ENCODE assay signal across 8 mouse cellular contexts in the genomic region with DNA sequence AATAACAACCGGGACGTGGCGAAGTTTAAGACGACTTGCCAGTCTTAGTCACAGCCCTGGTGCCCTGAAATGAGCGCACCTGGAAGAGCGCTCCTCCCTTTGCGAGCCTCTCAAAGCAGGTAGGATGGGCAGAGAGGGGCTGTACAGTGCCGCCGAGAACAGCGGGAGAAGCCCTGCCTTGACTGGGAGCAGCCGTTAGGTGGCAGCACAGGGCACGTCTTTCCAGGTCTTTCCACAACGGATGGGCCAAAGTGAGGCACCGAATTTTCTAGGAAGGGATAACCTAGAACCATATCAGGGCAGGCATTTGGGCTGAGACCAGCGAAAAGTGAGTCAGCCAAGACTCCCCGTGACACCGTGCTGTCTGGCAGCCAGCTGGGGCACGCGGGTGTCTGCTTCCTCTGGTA.
DNase-seq lines count a peak whose midpoint lies in the region; ATAC-seq and TF ChIP-seq lines count a peak whose summit lies in the region.

No protein-coding gene starts in this region.

- no peak overlapping the region for H3K9ac ChIP-seq in ES-E14 (ENCODE audit: insufficient read depth, low read depth, low read length, poor library complexity, severe bottlenecking)
- H3K9ac ChIP-seq in forebrain, embryonic 16.5 days (replicated peaks; ENCODE audit: low read depth, low read length), result peak overlapping the region; percentile 58
- H3K9ac ChIP-seq in lung, embryonic 14.5 days, result peak overlapping the region; percentile 4; the same call in 1 of the 2 replicates

- H3K36me3 ChIP-seq in ES-E14 (ENCODE audit: control insufficient read depth, insufficient read depth, low read length, poor library complexity, severe bottlenecking), result no peaks in the 10 kb centered on the region
- no peaks in the 10 kb centered on the region for H3K36me3 ChIP-seq in forebrain, embryonic 16.5 days (ENCODE audit: control insufficient read depth, insufficient read depth)
- H3K36me3 ChIP-seq in lung, embryonic 14.5 days (ENCODE audit: insufficient read depth), result no peaks in the 10 kb centered on the region

- WGBS in forebrain, embryonic 16.5 days, result 7% methylated on average over 19 of the region's 19 CpGs
- 5% methylated on average over 19 of the region's 19 CpGs for WGBS in lung, embryonic 14.5 days

- no peaks in the 10 kb centered on the region for H3K4me1 ChIP-seq in ES-E14 (ENCODE audit: control insufficient read depth in 2 of 2, insufficient read depth in 2 of 2, low read length in 2 of 2, poor library complexity in 1 of 2)
- 0 out of 2 replicates have a peak, but pooled peaks cover 2% of the 10 kb centered on the region for H3K4me1 ChIP-seq in forebrain, embryonic 16.5 days (replicated peaks; ENCODE audit: control insufficient read depth, insufficient read depth, low read length)
- H3K4me1 ChIP-seq in lung, embryonic 14.5 days (ENCODE audit: insufficient read depth), result peaks cover 8% of the 10 kb centered on the region; the same call in 1 of the 2 replicates

- ATAC-seq in forebrain, embryonic 16.5 days, result peak; percentile 92
- peak; percentile 76 for ATAC-seq in lung, embryonic 14.5 days (ENCODE audit: insufficient read depth)

- in situ Hi-C loops in ES-E14 (cut with MboI; ENCODE audit: low sequenced_read_pairs in 2 of 2, unreplicated experiment in 2 of 2), result loop anchor here in 1 of 2 experiments (10.0 kb wide), 1 partner anchor 111 kb away; no protein-coding TSS in a partner anchor

- H3K27me3 ChIP-seq in forebrain, embryonic 16.5 days (replicated peaks; ENCODE audit: control insufficient read depth, insufficient read depth, low read length), result no peaks in the 10 kb centered on the region
- H3K27me3 ChIP-seq in lung, embryonic 14.5 days (ENCODE audit: insufficient read depth, low read length), result no peaks in the 10 kb centered on the region

- no peak overlapping the region for H3K27ac ChIP-seq in ES-E14 (ENCODE audit: insufficient read depth, low read depth, low read length, poor library complexity, severe bottlenecking)
- no peak overlapping the region for H3K27ac ChIP-seq in forebrain, embryonic 16.5 days (ENCODE audit: low read length)
- no peak overlapping the region for H3K27ac ChIP-seq in lung, embryonic 14.5 days (ENCODE audit: low read depth)

- H3K9me3 ChIP-seq in ES-E14 (ENCODE audit: control insufficient read depth, insufficient read depth, low read depth, low read length), result no peaks in the 10 kb centered on the region
- H3K9me3 ChIP-seq in forebrain, embryonic 16.5 days (ENCODE audit: control insufficient read depth, low read length), result no peaks in the 10 kb centered on the region
- H3K9me3 ChIP-seq in lung, embryonic 14.5 days (ENCODE audit: low read depth, low read length), result no peaks in the 10 kb centered on the region

- H3K4me3 ChIP-seq in ES-E14 (ENCODE audit: insufficient read depth in 1 of 2, low read depth in 1 of 2, low read length in 2 of 2, poor library complexity in 1 of 2, severe bottlenecking in 1 of 2), result peak overlapping the region; percentile 49 to 75
- peak overlapping the region; percentile 44 for H3K4me3 ChIP-seq in forebrain, embryonic 16.5 days (replicated peaks; ENCODE audit: low read length)
- H3K4me3 ChIP-seq in lung, embryonic 14.5 days (ENCODE audit: low read depth, low read length), result peak overlapping the region; percentile 13; the same call in 1 of the 2 replicates

- no peak for DNase-seq in ES-E14 (ENCODE audit: low read depth, low spot score)
- DNase-seq in cerebellum, adult 11-12 months, result peak; percentile 85
- peak; percentile 93 for DNase-seq in heart, postnatal 4 days
- peak; percentile 73 to 87 for DNase-seq in layer of hippocampus, adult 8-10 months (ENCODE audit: low spot score in 2 of 2)
- DNase-seq in lung, embryonic 14.5 days, result peak; percentile 92
- DNase-seq in ovary, postnatal 10 days (ENCODE audit: low spot score), result peak; percentile 63
- DNase-seq in thymus, postnatal 10 days (ENCODE audit: low spot score in 2 of 2), result peak; percentile 75 to 78

- peak; percentile 95 for TF ChIP-seq CTCF in lung, embryonic 14.5 days (IDR thresholded peaks at IDR 0.05; ENCODE audit: low read depth)

- peak overlapping the region; percentile 64 for H3K4me2 ChIP-seq in forebrain, embryonic 16.5 days (ENCODE audit: low read length)
- peak overlapping the region; percentile 61 for H3K4me2 ChIP-seq in lung, embryonic 14.5 days

TF ChIP-seq in ES-E14, 5 proteins besides CTCF, POLR2A, EP300 and RAD21:
- no peak for TF ChIP-seq HCFC1 (IDR thresholded peaks at IDR 0.05; ENCODE audit: borderline replicate concordance, insufficient read depth, low read length)
- TF ChIP-seq MAFK (IDR thresholded peaks at IDR 0.05; ENCODE audit: insufficient read depth, low read depth, low read length), result no peak
- TF ChIP-seq ZC3H11A (IDR thresholded peaks at IDR 0.05; ENCODE audit: borderline replicate concordance, low read depth, low read length), result peak; percentile 21; the same call in 1 of the 2 replicates
- no peak for TF ChIP-seq ZNF384 (IDR thresholded peaks at IDR 0.05; ENCODE audit: low read depth, low read length)
- TF ChIP-seq CHD2 (IDR thresholded peaks at IDR 0.05; ENCODE audit: low read depth, low read length), result no peak
